Mouse (Mus musculus): ENCODE measurements around the gene Chtf18.

DNA sequence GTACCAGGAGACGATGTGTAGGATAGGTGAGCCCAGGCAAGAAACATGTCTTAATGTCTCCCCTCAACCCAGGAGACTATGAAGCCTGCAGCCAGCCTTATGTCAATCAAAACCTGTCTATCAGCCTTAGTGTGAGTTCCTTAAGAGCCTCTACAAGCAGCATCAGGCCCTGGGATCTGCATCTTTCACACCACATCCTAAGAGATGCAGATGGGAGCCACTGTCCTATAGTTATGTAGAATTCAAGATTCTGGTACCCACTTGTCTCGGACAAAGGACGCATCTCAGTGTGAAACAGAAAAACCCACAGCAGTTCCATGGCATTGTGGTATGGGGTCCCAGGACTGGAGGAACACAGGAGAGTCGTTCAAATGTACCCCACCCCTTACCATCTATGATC, 27.9 kb upstream of the Chtf18 start:
- TF ChIP-seq POLR2A (IDR thresholded peaks at IDR 0.05; ENCODE audit: low read depth, low read length) (no peak), CTCF (IDR thresholded peaks at IDR 0.05; ENCODE audit: borderline replicate concordance, insufficient read depth, low read length) (no peak)

All from embryonic fibroblast, embryonic 13.5 days (primary cell).